Mouse (Mus musculus): Measurements from ENCODE around the gene Lrrc1. TPM values are rescaled to one million over a fixed set of nuclear protein-coding genes. Genes with fewer than 3 reads are reported as not detected.

The Lrrc1 gene
- polyA plus RNA-seq, 1 experiment from 2014 or later = 5.2 TPM

GRCm38 (mm10) chr9:77452046-77452807 lies 92.4 kb downstream of the Lrrc1 start:
- no peak for ATAC-seq (replicated peaks)
- H3K4me2 ChIP-seq = no peak overlapping the region
- no peaks in the 10 kb centered on the region for H3K27me3 ChIP-seq (replicated peaks)
- 78% methylated on average over 12 of the region's 12 CpGs for WGBS
- no peak overlapping the region for H3K4me3 ChIP-seq
- H3K4me1 ChIP-seq = no peaks in the 10 kb centered on the region
- no peaks in the 10 kb centered on the region for H3K36me3 ChIP-seq (replicated peaks)
- H3K27ac ChIP-seq = no peak overlapping the region
- no peak overlapping the region for H3K9ac ChIP-seq
- H3K9me3 ChIP-seq = no peaks in the 10 kb centered on the region

GRCm38 (mm10) chr9:77450447-77450846 lies 94.2 kb downstream of the Lrrc1 start:
- H3K27ac ChIP-seq = no peak overlapping the region
- no peaks in the 10 kb centered on the region for H3K36me3 ChIP-seq (replicated peaks)
- H3K9me3 ChIP-seq = no peaks in the 10 kb centered on the region
- WGBS = 85% methylated on average over 2 of the region's 2 CpGs
- H3K4me1 ChIP-seq = no peaks in the 10 kb centered on the region
- H3K27me3 ChIP-seq (replicated peaks) = no peaks in the 10 kb centered on the region
- H3K4me3 ChIP-seq = no peak overlapping the region
- ATAC-seq (replicated peaks) = no peak
- no peak overlapping the region for H3K4me2 ChIP-seq
- no peak overlapping the region for H3K9ac ChIP-seq

GRCm38 (mm10) chr9:77444876-77445275 lies 99.8 kb downstream of the Lrrc1 start:
- ATAC-seq (replicated peaks) = no peak
- no peaks in the 10 kb centered on the region for H3K36me3 ChIP-seq (replicated peaks)

GRCm38 (mm10) chr9:77439371-77439770 lies 105.3 kb downstream of the Lrrc1 start:
- ATAC-seq (replicated peaks) = no peak
- no peaks in the 10 kb centered on the region for H3K27me3 ChIP-seq (replicated peaks)
- no peaks in the 10 kb centered on the region for H3K9me3 ChIP-seq
- 87% methylated on average over 6 of the region's 6 CpGs for WGBS
- H3K9ac ChIP-seq = no peak overlapping the region
- H3K4me1 ChIP-seq = peaks cover 7% of the 10 kb centered on the region
- H3K4me2 ChIP-seq = no peak overlapping the region
- H3K36me3 ChIP-seq (replicated peaks) = no peaks in the 10 kb centered on the region
- H3K4me3 ChIP-seq = no peak overlapping the region
- peak overlapping the region; percentile 63 for H3K27ac ChIP-seq

More at GRCm38 (mm10) chr9:77444876-77445275, 99.8 kb downstream of the Lrrc1 start:
- Histone ChIP-seq H3K9me3 (no peaks in the 10 kb centered on the region), H3K4me3 (no peak overlapping the region), H3K27ac (no peak overlapping the region), H3K9ac (no peak overlapping the region), H3K4me2 (no peak overlapping the region), H3K4me1 (no peaks in the 10 kb centered on the region), H3K27me3 (replicated peaks) (no peaks in the 10 kb centered on the region)
- WGBS = 96% methylated on average over 4 of the region's 4 CpGs

- Histone ChIP-seq H3K4me1 (peaks cover 7% of the 10 kb centered on the region), H3K36me3 (replicated peaks) (no peaks in the 10 kb centered on the region), H3K27ac (peak overlapping the region; percentile 63), H3K4me3 (no peak overlapping the region), H3K9ac (no peak overlapping the region), H3K4me2 (no peak overlapping the region), H3K27me3 (replicated peaks) (no peaks in the 10 kb centered on the region), H3K9me3 (no peaks in the 10 kb centered on the region)
- ATAC-seq (replicated peaks) = peak; percentile 75
- WGBS = 60% methylated on average over 11 of the region's 11 CpGs
Observed at GRCm38 (mm10) chr9:77438836-77439271, 105.8 kb downstream of the Lrrc1 start.

GRCm38 (mm10) chr9:77437131-77437530 lies 107.5 kb downstream of the Lrrc1 start:
- Histone ChIP-seq H3K27me3 (replicated peaks) (no peaks in the 10 kb centered on the region), H3K9me3 (no peaks in the 10 kb centered on the region), H3K4me2 (no peak overlapping the region), H3K27ac (no peak overlapping the region), H3K9ac (no peak overlapping the region), H3K4me1 (peaks cover 7% of the 10 kb centered on the region), H3K36me3 (replicated peaks) (no peaks in the 10 kb centered on the region), H3K4me3 (no peak overlapping the region)
- ATAC-seq (replicated peaks) = no peak
- WGBS = 96% methylated on average over 6 of the region's 6 CpGs

GRCm38 (mm10) chr9:77434965-77435364 lies 109.7 kb downstream of the Lrrc1 start:
- H3K9ac ChIP-seq = no peak overlapping the region
- WGBS = 90% methylated on average over 12 of the region's 12 CpGs
- no peak overlapping the region for H3K4me3 ChIP-seq
- H3K4me1 ChIP-seq = peaks cover 7% of the 10 kb centered on the region
- no peaks in the 10 kb centered on the region for H3K27me3 ChIP-seq (replicated peaks)
- no peaks in the 10 kb centered on the region for H3K36me3 ChIP-seq (replicated peaks)
- no peak overlapping the region for H3K27ac ChIP-seq
- no peak overlapping the region for H3K4me2 ChIP-seq
- no peaks in the 10 kb centered on the region for H3K9me3 ChIP-seq
- ATAC-seq (replicated peaks) = no peak

GRCm38 (mm10) chr9:77433476-77433875 lies 111.2 kb downstream of the Lrrc1 start:
- H3K36me3 ChIP-seq (replicated peaks) = no peaks in the 10 kb centered on the region
- H3K9ac ChIP-seq = no peak overlapping the region
- no peak overlapping the region for H3K4me2 ChIP-seq
- no peaks in the 10 kb centered on the region for H3K9me3 ChIP-seq
- 94% methylated on average over 4 of the region's 4 CpGs for WGBS
- ATAC-seq (replicated peaks) = no peak
- H3K27ac ChIP-seq = no peak overlapping the region
- H3K4me3 ChIP-seq = no peak overlapping the region
- H3K4me1 ChIP-seq = peaks cover under 1% of the 10 kb centered on the region
- H3K27me3 ChIP-seq (replicated peaks) = no peaks in the 10 kb centered on the region

- Histone ChIP-seq H3K9ac (no peak overlapping the region), H3K9me3 (no peaks in the 10 kb centered on the region), H3K27ac (no peak overlapping the region), H3K27me3 (replicated peaks) (no peaks in the 10 kb centered on the region), H3K4me1 (peaks cover 15% of the 10 kb centered on the region), H3K4me2 (no peak overlapping the region), H3K36me3 (replicated peaks) (no peaks in the 10 kb centered on the region), H3K4me3 (no peak overlapping the region)
- 73% methylated on average over 17 of the region's 17 CpGs for WGBS
- ATAC-seq (replicated peaks) = no peak
Observed at GRCm38 (mm10) chr9:77432030-77432429, 112.6 kb downstream of the Lrrc1 start.

- H3K36me3 ChIP-seq (replicated peaks) = no peaks in the 10 kb centered on the region
- no peaks in the 10 kb centered on the region for H3K9me3 ChIP-seq
- 80% methylated on average over 9 of the region's 9 CpGs for WGBS
- H3K9ac ChIP-seq = no peak overlapping the region
- H3K4me2 ChIP-seq = no peak overlapping the region
- H3K27me3 ChIP-seq (replicated peaks) = no peaks in the 10 kb centered on the region
- H3K4me3 ChIP-seq = no peak overlapping the region
- H3K4me1 ChIP-seq = peaks cover 17% of the 10 kb centered on the region
- ATAC-seq (replicated peaks) = no peak
- H3K27ac ChIP-seq = no peak overlapping the region
Observed at GRCm38 (mm10) chr9:77430413-77431087, 114.1 kb downstream of the Lrrc1 start.

GRCm38 (mm10) chr9:77429230-77430015 lies 115.2 kb downstream of the Lrrc1 start:
- no peak overlapping the region for H3K9ac ChIP-seq
- no peaks in the 10 kb centered on the region for H3K9me3 ChIP-seq
- no peaks in the 10 kb centered on the region for H3K36me3 ChIP-seq (replicated peaks)
- peaks cover 17% of the 10 kb centered on the region for H3K4me1 ChIP-seq
- no peak overlapping the region for H3K27ac ChIP-seq
- ATAC-seq (replicated peaks) = no peak
- H3K27me3 ChIP-seq (replicated peaks) = no peaks in the 10 kb centered on the region
- 85% methylated on average over 11 of the region's 11 CpGs for WGBS
- H3K4me3 ChIP-seq = no peak overlapping the region
- H3K4me2 ChIP-seq = no peak overlapping the region

GRCm38 (mm10) chr9:77428748-77429140 lies 115.9 kb downstream of the Lrrc1 start:
- 93% methylated on average over 8 of the region's 8 CpGs for WGBS
- Histone ChIP-seq H3K36me3 (replicated peaks) (no peaks in the 10 kb centered on the region), H3K9ac (no peak overlapping the region), H3K27ac (no peak overlapping the region), H3K4me2 (no peak overlapping the region), H3K4me3 (no peak overlapping the region), H3K9me3 (no peaks in the 10 kb centered on the region), H3K4me1 (peaks cover 17% of the 10 kb centered on the region), H3K27me3 (replicated peaks) (no peaks in the 10 kb centered on the region)
- no peak for ATAC-seq (replicated peaks)

All from midbrain, embryonic 15.5 days (tissue).